Mouse (Mus musculus) cerebellum, adult 2 months (tissue): ENCODE data around the gene Epsti1.

Source experiments
- CTCF ChIP-seq: fragments of 200-500 bp; IDR thresholded peaks from 2 replicates; pipeline ENCODE4 v1.5.1; 2011; ENCODE audit warnings: low read depth, mild to moderate bottlenecking, control low read depth, low read length, moderate library complexity, borderline replicate concordance; ENCODE audit not compliant: insufficient read depth
- POLR2A ChIP-seq: fragments of 200-500 bp; IDR thresholded peaks from 2 replicates; pipeline ENCODE4 v1.6.1; 2011; ENCODE audit warnings: low read length, control low read depth, borderline replicate concordance; ENCODE audit not compliant: insufficient read depth

DNA sequence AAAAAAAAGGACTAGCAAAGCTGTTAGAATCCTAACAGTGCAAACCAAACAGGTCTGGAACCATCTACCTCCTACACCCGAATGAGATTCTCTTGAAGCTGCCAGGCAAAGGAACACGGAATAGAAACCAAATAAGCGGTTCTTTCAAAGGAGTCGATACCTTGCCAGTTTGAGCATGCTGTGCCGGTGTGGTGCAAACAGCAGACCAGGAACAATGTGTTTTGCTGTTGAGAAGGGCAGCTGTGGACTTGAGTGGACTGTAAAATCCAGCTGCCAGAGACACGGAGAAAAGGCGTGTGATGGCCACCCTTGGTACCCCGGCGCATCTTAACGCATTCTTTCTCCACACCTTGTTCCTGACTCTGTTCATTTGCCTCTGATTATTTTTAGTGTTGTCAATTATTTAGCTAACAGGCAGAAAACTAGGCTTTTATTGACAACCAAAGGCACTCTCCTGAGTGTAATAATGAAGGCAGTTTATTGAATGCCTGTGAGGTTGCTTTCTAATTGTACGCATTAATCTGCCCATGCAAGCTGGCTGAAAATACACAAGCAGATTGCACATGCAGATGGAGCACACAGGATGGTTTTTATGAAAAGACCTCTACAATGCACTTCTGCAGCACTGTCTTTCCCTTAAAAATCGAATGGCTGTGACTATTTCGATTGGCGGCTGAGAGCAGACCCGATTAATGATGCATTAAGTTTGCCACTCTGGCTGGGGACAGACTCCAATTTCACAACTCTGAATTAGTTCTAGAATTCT, 38.9 kb downstream of the Epsti1 start:
- TF ChIP-seq CTCF (no peak), POLR2A (no peak)
